In the genomic region with DNA sequence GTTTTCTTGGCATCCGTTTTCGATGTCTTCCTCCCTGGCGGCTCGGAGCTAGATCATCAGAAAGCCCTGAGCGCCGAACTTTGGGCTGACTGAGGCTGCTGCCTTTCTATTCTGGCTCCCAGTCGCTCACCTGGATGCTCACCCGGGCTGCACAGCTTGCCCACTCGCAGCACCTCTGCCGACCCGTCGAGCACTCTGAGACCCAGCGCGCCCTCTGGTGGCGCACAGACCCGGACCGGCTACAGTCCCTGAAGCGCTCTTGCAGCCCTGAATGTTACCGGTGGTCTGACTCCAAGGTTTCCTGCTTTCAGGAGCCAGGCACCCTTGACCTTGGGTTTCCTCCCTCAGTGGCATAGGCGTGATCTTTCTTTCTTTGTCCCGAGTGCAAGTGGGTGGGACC, we compare ENCODE assay signal across 8 mouse cellular contexts. TPM values are rescaled to one million over a fixed set of nuclear protein-coding genes. Genes with fewer than 3 reads are reported as not detected.
DNase-seq lines count a peak whose midpoint lies in the region; ATAC-seq lines count a peak whose summit lies in the region.

No protein-coding gene starts in this region.

- peak; percentile 82 for ATAC-seq in forebrain, embryonic 12.5 days (ENCODE audit: low FRiP score)
- ATAC-seq in liver, embryonic 16.5 days (ENCODE audit: low read depth), result no peak
- ATAC-seq in neural tube, embryonic 15.5 days (ENCODE audit: low FRiP score), result no peak

- peaks cover 42% of the 10 kb centered on the region for H3K27me3 ChIP-seq in forebrain, embryonic 12.5 days
- H3K27me3 ChIP-seq in liver, embryonic 16.5 days (ENCODE audit: control insufficient read depth, insufficient read depth, low read depth, low read length), result peaks cover 3% of the 10 kb centered on the region; the same call in 1 of the 2 replicates
- H3K27me3 ChIP-seq in neural tube, embryonic 15.5 days (replicated peaks), result peaks cover 33% of the 10 kb centered on the region

- peak overlapping the region; percentile 10; the same call in 1 of the 2 replicates for H3K4me3 ChIP-seq in brown adipose tissue, adult 24 weeks (ENCODE audit: insufficient read depth, low read depth, low read length)
- no peak overlapping the region for H3K4me3 ChIP-seq in forebrain, embryonic 12.5 days (replicated peaks)
- no peak overlapping the region for H3K4me3 ChIP-seq in liver, embryonic 16.5 days (ENCODE audit: low read depth, low read length)
- H3K4me3 ChIP-seq in neural tube, embryonic 15.5 days (replicated peaks), result 0 out of 2 replicates have a peak overlapping the region, but pooled peaks have one; percentile 12

- no peak overlapping the region for H3K27ac ChIP-seq in brown adipose tissue, adult 24 weeks (replicated peaks; ENCODE audit: low read depth, low read length)
- no peak overlapping the region for H3K27ac ChIP-seq in forebrain, embryonic 12.5 days
- no peak overlapping the region for H3K27ac ChIP-seq in liver, embryonic 16.5 days (ENCODE audit: low read length)
- no peak overlapping the region for H3K27ac ChIP-seq in neural tube, embryonic 15.5 days (replicated peaks)

- peaks cover 4% of the 10 kb centered on the region; the same call in 1 of the 2 replicates for H3K4me1 ChIP-seq in brown adipose tissue, adult 24 weeks (ENCODE audit: control insufficient read depth, insufficient read depth, insufficient read length, low read length)
- H3K4me1 ChIP-seq in forebrain, embryonic 12.5 days, result peaks cover 6% of the 10 kb centered on the region; the same call in 1 of the 2 replicates
- no peaks in the 10 kb centered on the region for H3K4me1 ChIP-seq in liver, embryonic 16.5 days (ENCODE audit: control insufficient read depth, low read depth, low read length)
- peaks cover 11% of the 10 kb centered on the region for H3K4me1 ChIP-seq in neural tube, embryonic 15.5 days

- WGBS in forebrain, embryonic 12.5 days, result 5% methylated on average over 21 of the region's 21 CpGs
- 6% methylated on average over 21 of the region's 21 CpGs for WGBS in large intestine, adult 2 months
- 4% methylated on average over 21 of the region's 21 CpGs for WGBS in liver, embryonic 16.5 days (ENCODE audit: insufficient replicate concordance)
- 5% methylated on average over 21 of the region's 21 CpGs for WGBS in neural tube, embryonic 15.5 days

- no peaks in the 10 kb centered on the region for H3K36me3 ChIP-seq in forebrain, embryonic 12.5 days (replicated peaks)
- H3K36me3 ChIP-seq in liver, embryonic 16.5 days (ENCODE audit: control insufficient read depth, insufficient read depth), result no peaks in the 10 kb centered on the region
- no peaks in the 10 kb centered on the region for H3K36me3 ChIP-seq in neural tube, embryonic 15.5 days

- no peaks in the 10 kb centered on the region for H3K9me3 ChIP-seq in forebrain, embryonic 12.5 days
- H3K9me3 ChIP-seq in liver, embryonic 16.5 days (replicated peaks; ENCODE audit: control insufficient read depth, low read length), result no peaks in the 10 kb centered on the region
- no peaks in the 10 kb centered on the region for H3K9me3 ChIP-seq in neural tube, embryonic 15.5 days (replicated peaks)

- no peak overlapping the region for H3K9ac ChIP-seq in forebrain, embryonic 12.5 days
- H3K9ac ChIP-seq in liver, embryonic 16.5 days (ENCODE audit: low read depth, low read length), result no peak overlapping the region
- no peak overlapping the region for H3K9ac ChIP-seq in neural tube, embryonic 15.5 days (replicated peaks)

- intact Hi-C loops in heart, postnatal 10 days (cut with DNase I), result loop anchor here (1.0 to 5.0 kb wide), 5 partner anchors 95 to 268 kb away; a partner anchor contains a TSS

- H3K4me2 ChIP-seq in forebrain, embryonic 12.5 days, result peak overlapping the region; percentile 36
- H3K4me2 ChIP-seq in liver, embryonic 16.5 days (ENCODE audit: low read depth, low read length), result 0 out of 2 replicates have a peak overlapping the region, but pooled peaks have one; percentile 27
- H3K4me2 ChIP-seq in neural tube, embryonic 15.5 days, result peak overlapping the region; percentile 47

- peak; percentile 65 for DNase-seq in A20 (ENCODE audit: low read depth, low spot score)
- DNase-seq in heart, postnatal 10 days, result peak; percentile 81 to 88
- peak; percentile 13 for DNase-seq in large intestine, adult 2 months (ENCODE audit: low read depth, low spot score)
- DNase-seq in testis, postnatal 10 days (ENCODE audit: low spot score), result peak; percentile 92

RNA-seq across cellular contexts. Expression of a gene that starts 41.8 kb away (rescaled TPM):
- 0.32 and 0.71 TPM in 2 replicates for polyA plus RNA-seq in brown adipose tissue, adult 24 weeks (2012; ENCODE audit: insufficient read depth, insufficient read length, missing spikeins)
- 0.21 and 0.41 TPM in 2 replicates for polyA plus RNA-seq in forebrain, embryonic 12.5 days (2016; fragmentation: Nextera tagmentation; extraction: Ambion mirVana)
- total RNA-seq in heart, postnatal 10 days (2021), result 10 to 100 TPM; 11.0 to 15.4 TPM
- polyA plus RNA-seq in large intestine, adult 2 months (2012; rRNA removed), result 0.36 and 0.45 TPM in 2 replicates
- polyA plus RNA-seq in liver, embryonic 16.5 days (2015; fragmentation: Nextera tagmentation; extraction: Ambion mirVana), result 0.08 and 0.09 TPM in 2 replicates
- 3.7 and 4.7 TPM in 2 replicates for polyA plus RNA-seq in neural tube, embryonic 15.5 days (2015; fragmentation: Nextera tagmentation; extraction: Ambion mirVana)

Comparison
In these comparisons a context has a peak if more than half of its experiments do, and no peak if none do; other contexts are left out.
1. DNase-seq: peak in every context shown above with its lines; median percentile 92 in testis, postnatal 10 days; 84 in heart, postnatal 10 days; 65 in A20; 13 in large intestine, adult 2 months.
2. H3K4me3 ChIP-seq: peak in brown adipose tissue, adult 24 weeks (single experiment) and neural tube, embryonic 15.5 days (single experiment); none in forebrain, embryonic 12.5 days (single experiment) and liver, embryonic 16.5 days (single experiment).
3. Peak in every context shown above with its lines, with median percentiles within 50 percentile points of each other: H3K4me2 ChIP-seq.